Comparison of ENCODE assay signal across 9 mouse cellular contexts in the genomic region with DNA sequence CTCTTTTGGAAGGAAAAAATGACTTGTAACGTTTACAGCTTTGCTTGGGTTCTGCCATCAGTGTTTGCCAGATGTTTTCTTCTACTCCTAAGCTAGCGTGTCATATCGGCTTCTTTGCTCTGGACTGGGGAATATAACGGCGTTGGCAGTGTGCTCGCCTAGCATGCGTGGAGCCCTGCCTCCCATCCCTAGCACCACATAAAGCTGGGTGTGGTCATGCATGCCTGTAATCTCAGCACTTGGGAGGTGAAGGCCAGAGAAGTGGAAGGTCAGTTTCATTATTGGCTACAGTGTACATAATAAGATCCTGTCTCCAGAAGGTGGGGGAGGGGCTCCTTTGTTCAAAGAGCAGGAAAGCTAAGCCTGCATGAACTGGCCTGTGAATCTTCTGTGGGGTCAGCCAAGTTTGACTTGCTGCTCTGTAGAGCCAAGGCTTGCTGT. TPM values are rescaled to one million over a fixed set of nuclear protein-coding genes. Genes with fewer than 3 reads are reported as not detected.
DNase-seq lines count a peak whose midpoint lies in the region; ATAC-seq and TF ChIP-seq lines count a peak whose summit lies in the region.
"Had no signal": no experiment of that assay in that cellular context is flagged by ENCODE, and none has a peak within 500 bp of the region (broad histone marks: within the 10 kb centered on the region; RNA-seq: fewer than 3 reads in every experiment).

No protein-coding gene starts in this region.

- no peak for TF ChIP-seq CTCF in lung, embryonic 14.5 days (IDR thresholded peaks at IDR 0.05; ENCODE audit: low read depth)

- no peak overlapping the region for H3K4me3 ChIP-seq in lung, embryonic 14.5 days (ENCODE audit: low read depth, low read length)
- no peak overlapping the region for H3K4me3 ChIP-seq in midbrain, embryonic 15.5 days
- H3K4me3 ChIP-seq: hindbrain, embryonic 15.5 days had no signal

- no peaks in the 10 kb centered on the region for H3K9me3 ChIP-seq in lung, embryonic 14.5 days (ENCODE audit: low read depth, low read length)
- no peaks in the 10 kb centered on the region for H3K9me3 ChIP-seq in midbrain, embryonic 15.5 days
- H3K9me3 ChIP-seq: hindbrain, embryonic 15.5 days had no signal

- DNase-seq in cerebellum, postnatal 10 days: peak; percentile 38 to 40
- peak; percentile 75 for DNase-seq in urinary bladder, postnatal 14 days (ENCODE audit: low spot score)
- DNase-seq in urinary bladder, postnatal 25 days (ENCODE audit: low spot score): no peak
- peak; percentile 83 for DNase-seq in lung, embryonic 14.5 days
- DNase-seq in yolk sac, embryonic 10.5 days (ENCODE audit: low spot score): peak; percentile 46
- DNase-seq in right cerebral cortex, postnatal 25 days: no peak

- H3K27ac ChIP-seq in lung, embryonic 14.5 days (ENCODE audit: low read depth): peak overlapping the region; percentile 78
- H3K27ac ChIP-seq in midbrain, embryonic 15.5 days: no peak overlapping the region
- H3K27ac ChIP-seq: hindbrain, embryonic 15.5 days had no signal

- no peaks in the 10 kb centered on the region for H3K27me3 ChIP-seq in lung, embryonic 14.5 days (ENCODE audit: insufficient read depth, low read length)
- H3K27me3 ChIP-seq in midbrain, embryonic 15.5 days (replicated peaks): no peaks in the 10 kb centered on the region
- H3K27me3 ChIP-seq: hindbrain, embryonic 15.5 days had no signal

- peaks cover 6% of the 10 kb centered on the region; the same call in 1 of the 2 replicates for H3K36me3 ChIP-seq in lung, embryonic 14.5 days (ENCODE audit: insufficient read depth)
- no peaks in the 10 kb centered on the region for H3K36me3 ChIP-seq in midbrain, embryonic 15.5 days (replicated peaks)
- H3K36me3 ChIP-seq: hindbrain, embryonic 15.5 days had no signal

- H3K9ac ChIP-seq in lung, embryonic 14.5 days: no peak overlapping the region
- H3K9ac ChIP-seq in midbrain, embryonic 15.5 days: no peak overlapping the region
- H3K9ac ChIP-seq: hindbrain, embryonic 15.5 days had no signal

- ATAC-seq in cerebellum, adult (ENCODE audit: insufficient number of reproducible peaks, low FRiP score, low TSS enrichment): no peak
- ATAC-seq in lung, embryonic 14.5 days (ENCODE audit: insufficient read depth): peak; percentile 28; the same call in 1 of the 2 replicates
- ATAC-seq in midbrain, embryonic 15.5 days (replicated peaks): no peak

- WGBS in lung, embryonic 14.5 days: 40% methylated on average over 7 of the region's 7 CpGs
- 80% methylated on average over 7 of the region's 7 CpGs for WGBS in midbrain, embryonic 15.5 days

- H3K4me1 ChIP-seq in lung, embryonic 14.5 days (ENCODE audit: insufficient read depth): peaks cover 18% of the 10 kb centered on the region
- peaks cover 30% of the 10 kb centered on the region for H3K4me1 ChIP-seq in midbrain, embryonic 15.5 days

- H3K4me2 ChIP-seq in lung, embryonic 14.5 days: 0 out of 2 replicates have a peak overlapping the region, but pooled peaks have one; percentile 4
- no peak overlapping the region for H3K4me2 ChIP-seq in midbrain, embryonic 15.5 days
- H3K4me2 ChIP-seq: hindbrain, embryonic 15.5 days had no signal

RNA-seq across cellular contexts. Expression of a gene that starts 1.5 kb away (rescaled TPM):
- polyA plus RNA-seq in lung, embryonic 14.5 days (2014; fragmentation: Nextera tagmentation; extraction: Ambion mirVana): 0.18 and 0.39 TPM in 2 replicates
- polyA plus RNA-seq in midbrain, embryonic 15.5 days (2015; fragmentation: Nextera tagmentation; extraction: Ambion mirVana): 0.12 and 0.20 TPM in 2 replicates

RNA-seq across cellular contexts. Expression of a gene that starts 2.2 kb away (rescaled TPM):
- polyA plus RNA-seq in lung, embryonic 14.5 days (2014; fragmentation: Nextera tagmentation; extraction: Ambion mirVana): 81.2 and 91.0 TPM in 2 replicates
- 10.9 and 11.5 TPM in 2 replicates for polyA plus RNA-seq in midbrain, embryonic 15.5 days (2015; fragmentation: Nextera tagmentation; extraction: Ambion mirVana)

RNA-seq across cellular contexts. Expression of a gene that starts 19.0 kb away (rescaled TPM):
- 275 and 288 TPM in 2 replicates for polyA plus RNA-seq in lung, embryonic 14.5 days (2014; fragmentation: Nextera tagmentation; extraction: Ambion mirVana)
- polyA plus RNA-seq in midbrain, embryonic 15.5 days (2015; fragmentation: Nextera tagmentation; extraction: Ambion mirVana): 297 and 300 TPM in 2 replicates

RNA-seq across cellular contexts. Expression of a gene that starts 19.1 kb away (rescaled TPM):
- polyA plus RNA-seq in lung, embryonic 14.5 days (2014; fragmentation: Nextera tagmentation; extraction: Ambion mirVana): 60.7 and 66.9 TPM in 2 replicates
- 33.0 and 34.1 TPM in 2 replicates for polyA plus RNA-seq in midbrain, embryonic 15.5 days (2015; fragmentation: Nextera tagmentation; extraction: Ambion mirVana)

RNA-seq across cellular contexts. Expression of a gene that starts 26.7 kb away (rescaled TPM):
- polyA plus RNA-seq in lung, embryonic 14.5 days (2014; fragmentation: Nextera tagmentation; extraction: Ambion mirVana): not detected in 2 replicates
- not detected in 2 replicates for polyA plus RNA-seq in midbrain, embryonic 15.5 days (2015; fragmentation: Nextera tagmentation; extraction: Ambion mirVana)
- polyA plus RNA-seq: hindbrain, embryonic 15.5 days had no signal

Comparison
In these comparisons a context has a peak if more than half of its experiments do, and no peak if none do; other contexts are left out.
1. DNase-seq: peak in cerebellum, postnatal 10 days (2 of 2), urinary bladder, postnatal 14 days (single experiment), lung, embryonic 14.5 days (single experiment) and yolk sac, embryonic 10.5 days (single experiment); none in urinary bladder, postnatal 25 days (single experiment) and right cerebral cortex, postnatal 25 days (single experiment).